Mouse (Mus musculus) C2C12 (cell line): ENCODE data around the gene Endog.

Experiments used
- CEBPB ChIP-seq: IDR thresholded peaks from one replicate; pipeline ENCODE4 v1.6.1; 2011; ENCODE audit warnings: low read depth, mild to moderate bottlenecking, control low read depth, moderate library complexity
- CTCF ChIP-seq: IDR thresholded peaks from one replicate; pipeline ENCODE4 v1.5.1; 2011; ENCODE audit not compliant: control insufficient read depth, insufficient read depth, insufficient read length
- FOSL1 ChIP-seq: IDR thresholded peaks from one replicate; pipeline ENCODE4 v1.8.0; 2011; ENCODE audit warnings: mild to moderate bottlenecking, low read length; ENCODE audit not compliant: poor library complexity, insufficient read depth, severe bottlenecking
- MAX ChIP-seq: IDR thresholded peaks from one replicate; pipeline ENCODE4 v1.6.1; 2011; ENCODE audit warnings: mild to moderate bottlenecking, control low read depth
- MYOD1 ChIP-seq: IDR thresholded peaks from one replicate; pipeline ENCODE4 v1.6.1; 2011; ENCODE audit warnings: low read depth; ENCODE audit not compliant: control insufficient read depth, insufficient read length
- MYOG ChIP-seq: IDR thresholded peaks from one replicate; pipeline ENCODE4 v1.6.1; 2011; ENCODE audit not compliant: control insufficient read depth, insufficient read length; ENCODE audit errors: extremely low read depth
- USF1 ChIP-seq: IDR thresholded peaks from one replicate; pipeline ENCODE4 v1.6.1; 2011; ENCODE audit warnings: low read depth, mild to moderate bottlenecking, control low read depth, moderate library complexity

DNA sequence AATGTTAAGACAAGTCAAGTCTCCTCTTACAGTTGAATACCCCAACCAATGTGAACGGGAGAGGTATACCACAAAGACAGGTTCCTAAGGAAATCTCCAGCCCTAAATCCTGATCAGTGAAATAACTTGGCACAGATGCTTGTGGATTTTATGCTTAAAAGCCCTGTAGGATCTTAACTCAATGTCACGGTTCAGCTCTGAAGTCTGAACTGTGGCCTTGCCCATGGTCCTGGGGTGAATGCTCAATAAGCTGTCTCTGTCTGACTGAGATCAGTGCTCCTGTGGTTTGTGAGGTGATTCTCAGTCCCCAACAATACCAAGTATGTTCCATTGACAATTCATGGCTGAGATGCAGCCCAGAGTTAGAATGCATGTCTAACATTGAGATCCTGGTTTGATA is 11.1 kb downstream of the Endog start:
- no peak for TF ChIP-seq MYOD1
- no peak for TF ChIP-seq CTCF
- no peak for TF ChIP-seq MAX
- TF ChIP-seq MYOG: no peak
- no peak for TF ChIP-seq CEBPB
- no peak for TF ChIP-seq USF1
- no peak for TF ChIP-seq FOSL1
